Mouse (Mus musculus) CD4-positive, CD25-positive, alpha-beta regulatory T cell, adult 4 months (primary cell): ENCODE results near the gene Myl7. TPM values are rescaled to one million over a fixed set of nuclear protein-coding genes. Genes with fewer than 3 reads are reported as not detected.

Experiments used
- ATAC-seq: one replicate; pipeline ENCODE4 v1.8.0; 2017
- polyA plus RNA-seq, 2 experiments: library from polyadenylated mRNA; unstranded; fragments of 100-300 nt; shearing (Covaris generic); gene quantifications; one replicate each; pipeline ENCODE4 v1.2.1; 2017

Gene Myl7
- polyA plus RNA-seq, 2 experiments from 2014 or later: not detected

GRCm38 (mm10) chr11:5861678-5862393 is 36.7 kb downstream of the Myl7 start, which contains the start of gene Aebp1:
Aebp1 (plus strand) TSS chr11:5861947.
- no peak for ATAC-seq

- ATAC-seq: no peak
Measured at GRCm38 (mm10) chr11:5860639-5861038, 37.9 kb downstream of the Myl7 start.

GRCm38 (mm10) chr11:5859883-5860550 is 38.6 kb downstream of the Myl7 start:
- ATAC-seq: no peak

GRCm38 (mm10) chr11:5858723-5859122 is 39.9 kb downstream of the Myl7 start:
- no peak for ATAC-seq

GRCm38 (mm10) chr11:5856479-5857130 is 42.0 kb downstream of the Myl7 start:
- ATAC-seq: no peak

GRCm38 (mm10) chr11:5855902-5856301 is 42.7 kb downstream of the Myl7 start:
- no peak for ATAC-seq

GRCm38 (mm10) chr11:5855481-5855880 is 43.1 kb downstream of the Myl7 start:
- ATAC-seq: no peak

GRCm38 (mm10) chr11:5852314-5852713 is 46.3 kb downstream of the Myl7 start:
- ATAC-seq: no peak

- no peak for ATAC-seq
Measured at GRCm38 (mm10) chr11:5851021-5851736, 47.4 kb downstream of the Myl7 start.

- no peak for ATAC-seq
Measured at GRCm38 (mm10) chr11:5850452-5850851, 48.1 kb downstream of the Myl7 start.

- no peak for ATAC-seq
Measured at GRCm38 (mm10) chr11:5849316-5849715, 49.3 kb downstream of the Myl7 start.

- no peak for ATAC-seq
Measured at GRCm38 (mm10) chr11:5848741-5849140, 49.8 kb downstream of the Myl7 start.

- ATAC-seq: no peak
Measured at GRCm38 (mm10) chr11:5846639-5847345, 51.8 kb downstream of the Myl7 start.

Other genes with a start within 250 kb of the Myl7 start
- gene Mrps24, start 183.1 kb downstream of the Myl7 start, polyA plus RNA-seq: 10 to 100 TPM; 39.0 to 47.3 TPM
- 1 to 10 TPM; 5.2 to 9.1 TPM for gene Urgcp, start 136.4 kb downstream of the Myl7 start, polyA plus RNA-seq
- 100 to 1,000 TPM; 121 to 155 TPM for gene Dbnl, start 110.3 kb downstream of the Myl7 start, polyA plus RNA-seq
- 1 to 10 TPM in 1 of 2 experiments, not detected in 1; 3.0 TPM for gene Pgam2, start 95.0 kb downstream of the Myl7 start, polyA plus RNA-seq
- 10 to 100 TPM; 17.2 to 37.5 TPM for gene Polm, start 60.8 kb downstream of the Myl7 start, polyA plus RNA-seq
- under 1 TPM; 0.35 to 0.51 TPM for gene Aebp1, start 36.8 kb downstream of the Myl7 start, polyA plus RNA-seq
- 10 to 100 TPM; 29.7 to 67.2 TPM for gene Pold2, start 20.5 kb downstream of the Myl7 start, polyA plus RNA-seq
- gene Gck, start 51.3 kb upstream of the Myl7 start, polyA plus RNA-seq: not detected
- gene Ykt6, start 56.9 kb upstream of the Myl7 start, polyA plus RNA-seq: 10 to 100 TPM; 28.1 to 31.5 TPM
- gene Camk2b, start 167.6 kb upstream of the Myl7 start, polyA plus RNA-seq: 10 to 100 TPM in 1 of 2 experiments, 1 to 10 TPM in 1; 4.2 to 19.3 TPM